Mouse (Mus musculus) central nervous system, embryonic 14 days (tissue): ENCODE results near the gene Vmn2r7. TPM values are rescaled to one million over a fixed set of nuclear protein-coding genes. Genes with fewer than 3 reads are reported as not detected.

Experiments
- polyA plus RNA-seq: library from polyadenylated mRNA; depleted of rRNA; stranded (reverse); fragments of >200 nt; gene quantifications from 2 replicates; pipeline ENCODE4 v1.2.3, GENCODE M21; 2012; rRNA removed

Gene Vmn2r7
- polyA plus RNA-seq: not detected in 2 replicates

GRCm38 (mm10) chr3:64844665-64845064 is at the start of gene Vmn2r7:
Vmn2r7 (minus strand) TSS chr3:64844765.

